Comparison of ENCODE assay signal across 21 mouse cellular contexts in genomic region chr1:179072935-179073654, GRCm38 (mm10).
DNase-seq lines count a peak whose midpoint lies in the region; ATAC-seq and TF ChIP-seq lines count a peak whose summit lies in the region.
"Had no signal": no experiment of that assay in that cellular context is flagged by ENCODE, and none has a peak within 500 bp of the region (broad histone marks: within the 10 kb centered on the region; RNA-seq: fewer than 3 reads in every experiment).

No protein-coding gene starts in this region.

- H3K27me3 ChIP-seq in forebrain, embryonic 11.5 days (ENCODE audit: control insufficient read depth, insufficient read depth, low read length) = no peaks in the 10 kb centered on the region
- no peaks in the 10 kb centered on the region; the same call in 1 of the 2 replicates for H3K27me3 ChIP-seq in forebrain, embryonic 16.5 days (replicated peaks; ENCODE audit: control insufficient read depth, insufficient read depth, low read length)
- no peaks in the 10 kb centered on the region for H3K27me3 ChIP-seq in embryonic facial prominence, embryonic 10.5 days (replicated peaks; ENCODE audit: low read depth, poor library complexity, severe bottlenecking)
- H3K27me3 ChIP-seq in intestine, embryonic 16.5 days (replicated peaks; ENCODE audit: control insufficient read depth, insufficient read depth, low read length) = no peaks in the 10 kb centered on the region
- H3K27me3 ChIP-seq: hindbrain, embryonic 15.5 days; limb, embryonic 13.5 days; liver, embryonic 15.5 days had no signal

- TF ChIP-seq CTCF in layer of hippocampus, adult 2 months (conservative IDR thresholded peaks at IDR 0.05) = peak; percentile 62

- H3K9ac ChIP-seq in forebrain, embryonic 11.5 days (ENCODE audit: low read length) = no peak overlapping the region
- H3K9ac ChIP-seq in forebrain, embryonic 16.5 days (replicated peaks; ENCODE audit: low read depth, low read length) = no peak overlapping the region
- H3K9ac ChIP-seq in intestine, embryonic 16.5 days (ENCODE audit: low read depth, low read length) = no peak overlapping the region
- H3K9ac ChIP-seq: hindbrain, embryonic 15.5 days; limb, embryonic 13.5 days; liver, embryonic 15.5 days; neural tube, embryonic 13.5 days had no signal

- 36% methylated on average over 11 of the region's 11 CpGs for WGBS in forebrain, embryonic 11.5 days
- WGBS in forebrain, embryonic 16.5 days = 19% methylated on average over 11 of the region's 11 CpGs
- 72% methylated on average over 11 of the region's 11 CpGs for WGBS in embryonic facial prominence, embryonic 10.5 days
- 69% methylated on average over 11 of the region's 11 CpGs for WGBS in intestine, embryonic 16.5 days

- ATAC-seq in forebrain, embryonic 11.5 days (replicated peaks; ENCODE audit: low FRiP score) = no peak
- ATAC-seq in forebrain, embryonic 16.5 days = no peak
- ATAC-seq in intestine, embryonic 16.5 days = no peak
- ATAC-seq: intestine, postnatal 0 days had no signal

- H3K36me3 ChIP-seq in forebrain, embryonic 11.5 days (ENCODE audit: control insufficient read depth, insufficient read depth, low read length) = no peaks in the 10 kb centered on the region
- H3K36me3 ChIP-seq in forebrain, embryonic 16.5 days (ENCODE audit: control insufficient read depth, insufficient read depth) = no peaks in the 10 kb centered on the region
- no peaks in the 10 kb centered on the region for H3K36me3 ChIP-seq in embryonic facial prominence, embryonic 10.5 days (replicated peaks)
- no peaks in the 10 kb centered on the region for H3K36me3 ChIP-seq in intestine, embryonic 16.5 days (ENCODE audit: control insufficient read depth, insufficient read depth, low read length)
- H3K36me3 ChIP-seq: hindbrain, embryonic 15.5 days; limb, embryonic 13.5 days; liver, embryonic 15.5 days; neural tube, embryonic 13.5 days had no signal

- no peak overlapping the region for H3K27ac ChIP-seq in forebrain, embryonic 11.5 days (ENCODE audit: low read depth, low read length)
- H3K27ac ChIP-seq in forebrain, embryonic 16.5 days (ENCODE audit: low read length) = no peak overlapping the region
- no peak overlapping the region for H3K27ac ChIP-seq in layer of hippocampus, adult 2 months
- 0 out of 2 replicates have a peak overlapping the region, but pooled peaks have one; percentile 22 for H3K27ac ChIP-seq in embryonic facial prominence, embryonic 10.5 days (replicated peaks)
- H3K27ac ChIP-seq in intestine, embryonic 16.5 days (ENCODE audit: low read length) = no peak overlapping the region
- H3K27ac ChIP-seq: hindbrain, embryonic 15.5 days; limb, embryonic 13.5 days; liver, embryonic 15.5 days; neural tube, embryonic 13.5 days had no signal

- no peak overlapping the region for H3K4me3 ChIP-seq in forebrain, embryonic 11.5 days (ENCODE audit: low read depth, low read length)
- no peak overlapping the region for H3K4me3 ChIP-seq in forebrain, embryonic 16.5 days (replicated peaks; ENCODE audit: low read length)
- H3K4me3 ChIP-seq in layer of hippocampus, adult 2 months = no peak overlapping the region
- H3K4me3 ChIP-seq in embryonic facial prominence, embryonic 10.5 days = no peak overlapping the region
- H3K4me3 ChIP-seq in intestine, embryonic 16.5 days (ENCODE audit: low read length) = no peak overlapping the region
- H3K4me3 ChIP-seq: hindbrain, embryonic 15.5 days; limb, embryonic 13.5 days; liver, embryonic 15.5 days; neural tube, embryonic 13.5 days had no signal

- peak; percentile 43 for DNase-seq in forebrain, embryonic 11.5 days (ENCODE audit: low spot score)
- no peak for DNase-seq in layer of hippocampus, adult 2 months (ENCODE audit: low spot score in 2 of 2)
- DNase-seq in layer of hippocampus, postnatal 25 days (ENCODE audit: extremely low spot score in 1 of 2, low spot score in 1 of 2) = no peak
- DNase-seq in embryonic facial prominence, embryonic 10.5 days (ENCODE audit: low spot score) = no peak
- no peak for DNase-seq in layer of hippocampus, postnatal 14 days (ENCODE audit: low spot score in 2 of 2)
- DNase-seq in adrenal gland, postnatal 4 days (ENCODE audit: low spot score in 2 of 2) = no peak
- DNase-seq: embryo, embryonic 11 days; gastrocnemius, postnatal 10 days; heart, postnatal 14 days; kidney, postnatal 10 days; layer of hippocampus, adult 9-11 months; lung, postnatal 10 days; right cerebral cortex, postnatal 25 days; thymus, adult 2 months had no signal

- H3K4me1 ChIP-seq in forebrain, embryonic 11.5 days (replicated peaks; ENCODE audit: control insufficient read depth, insufficient read depth, low read length) = no peaks in the 10 kb centered on the region
- H3K4me1 ChIP-seq in forebrain, embryonic 16.5 days (replicated peaks; ENCODE audit: control insufficient read depth, insufficient read depth, low read length) = peaks cover 9% of the 10 kb centered on the region; the same call in 1 of the 2 replicates
- peaks cover 18% of the 10 kb centered on the region for H3K4me1 ChIP-seq in embryonic facial prominence, embryonic 10.5 days
- H3K4me1 ChIP-seq in intestine, embryonic 16.5 days (ENCODE audit: control insufficient read depth, insufficient read depth, low read length) = no peaks in the 10 kb centered on the region
- H3K4me1 ChIP-seq: limb, embryonic 13.5 days; liver, embryonic 15.5 days had no signal

- no peaks in the 10 kb centered on the region for H3K9me3 ChIP-seq in forebrain, embryonic 11.5 days (ENCODE audit: control insufficient read depth, low read length)
- H3K9me3 ChIP-seq in forebrain, embryonic 16.5 days (ENCODE audit: control insufficient read depth, low read length) = no peaks in the 10 kb centered on the region
- no peaks in the 10 kb centered on the region for H3K9me3 ChIP-seq in embryonic facial prominence, embryonic 10.5 days
- no peaks in the 10 kb centered on the region for H3K9me3 ChIP-seq in intestine, embryonic 16.5 days (ENCODE audit: control insufficient read depth, low read length)
- H3K9me3 ChIP-seq: hindbrain, embryonic 15.5 days; limb, embryonic 13.5 days; liver, embryonic 15.5 days; neural tube, embryonic 13.5 days had no signal

- no peak overlapping the region for H3K4me2 ChIP-seq in forebrain, embryonic 11.5 days (ENCODE audit: low read depth, low read length, severe bottlenecking)
- H3K4me2 ChIP-seq in forebrain, embryonic 16.5 days (ENCODE audit: low read length) = no peak overlapping the region
- H3K4me2 ChIP-seq in intestine, embryonic 16.5 days (ENCODE audit: low read depth, low read length) = no peak overlapping the region
- H3K4me2 ChIP-seq: hindbrain, embryonic 15.5 days; limb, embryonic 13.5 days; liver, embryonic 15.5 days; neural tube, embryonic 13.5 days had no signal
